Mouse (Mus musculus) limb, embryonic 14.5 days (tissue): ENCODE results near the gene Capn15. TPM values are rescaled to one million over a fixed set of nuclear protein-coding genes. Genes with fewer than 3 reads are reported as not detected.
A peak's percentile ranks its signal among the peaks of the same experiment; 100 is the strongest.

Experiments used
- ATAC-seq: fragments of 200-750 bp; cut with Nextera tagmentation; 2 replicates; pipeline ENCODE4 v1.8.0; 2017; ENCODE audit warnings: low read depth, moderate number of reproducible peaks, moderate TSS enrichment; ENCODE audit not compliant: low FRiP score
- DNase-seq: peaks from one replicate; pipeline ENCODE4 v3.0.0-alpha.2; 2015; ENCODE audit warnings: low spot score
- H3K27ac ChIP-seq: fragments of 300-500 bp; sonication (generic); replicated peaks from 2 replicates; pipeline ENCODE4 v1.5.1; 2014; ENCODE audit warnings: low read depth, mild to moderate bottlenecking, low read length, moderate library complexity, mixed read lengths
- H3K27me3 ChIP-seq: fragments of 300-500 bp; sonication (generic); 2 replicates; pipeline ENCODE4 v1.6.1; 2014; ENCODE audit warnings: low read length, mixed read lengths; ENCODE audit not compliant: control insufficient read depth, insufficient read depth
- H3K36me3 ChIP-seq: fragments of 300-500 bp; sonication (generic); 2 replicates; pipeline ENCODE4 v1.6.1; 2014; ENCODE audit warnings: mild to moderate bottlenecking, low read length, moderate library complexity, mixed read lengths; ENCODE audit not compliant: control insufficient read depth, insufficient read depth
- H3K4me1 ChIP-seq: fragments of 300-500 bp; sonication (generic); 2 replicates; pipeline ENCODE4 v1.6.1; 2014; ENCODE audit warnings: antibody characterized with exemption, low read length, mixed read lengths; ENCODE audit not compliant: control insufficient read depth, insufficient read depth
- H3K4me2 ChIP-seq: fragments of 300-500 bp; sonication (generic); replicated peaks from 2 replicates; pipeline ENCODE4 v1.6.1; 2014; ENCODE audit warnings: low read depth, mild to moderate bottlenecking, low read length, moderate library complexity; ENCODE audit not compliant: severe bottlenecking
- H3K4me3 ChIP-seq: fragments of 300-500 bp; sonication (generic); replicated peaks from 2 replicates; pipeline ENCODE4 v1.5.1; 2014; ENCODE audit warnings: low read length
- H3K9ac ChIP-seq: fragments of 300-500 bp; sonication (generic); 2 replicates; pipeline ENCODE4 v1.6.1; 2014; ENCODE audit warnings: mild to moderate bottlenecking, low read depth, low read length, moderate library complexity; ENCODE audit not compliant: severe bottlenecking
- H3K9me3 ChIP-seq: fragments of 300-500 bp; sonication (generic); 2 replicates; pipeline ENCODE4 v1.6.1; 2016; ENCODE audit warnings: low read length; ENCODE audit not compliant: control insufficient read depth
- POLR2A ChIP-seq: fragments of 200-500 bp; IDR thresholded peaks from 2 replicates; pipeline ENCODE4 v1.8.0; 2012; ENCODE audit warnings: inconsistent platforms, mild to moderate bottlenecking, moderate library complexity, borderline replicate concordance; ENCODE audit not compliant: insufficient read depth, insufficient read length; ENCODE audit errors: extremely low read depth
- WGBS: fragments of 180-500 bp; shearing (Covaris S2); extraction: QIAGEN DNeasy Blood & Tissue Kit; methylation state at CpG from one replicate; pipeline ENCODE4 v1.1.7; 2014; 5-methylcytosine and 5-hydroxymethylcytosine counted together
- polyA plus RNA-seq, 2 experiments: library from polyadenylated mRNA; depleted of rRNA in 1 of 2; stranded (reverse) in 1 of 2; unstranded in 1 of 2; fragments of >200 nt; fragmentation: Nextera tagmentation in 1 of 2; extraction: Ambion mirVana in 1 of 2; gene quantifications; 2 replicates each; pipeline versions ENCODE4 v1.2.1 to v1.2.3; 2012 to 2014

Capn15 gene
- polyA plus RNA-seq, 2 experiments, result 31.0 to 50.1 TPM

DNA sequence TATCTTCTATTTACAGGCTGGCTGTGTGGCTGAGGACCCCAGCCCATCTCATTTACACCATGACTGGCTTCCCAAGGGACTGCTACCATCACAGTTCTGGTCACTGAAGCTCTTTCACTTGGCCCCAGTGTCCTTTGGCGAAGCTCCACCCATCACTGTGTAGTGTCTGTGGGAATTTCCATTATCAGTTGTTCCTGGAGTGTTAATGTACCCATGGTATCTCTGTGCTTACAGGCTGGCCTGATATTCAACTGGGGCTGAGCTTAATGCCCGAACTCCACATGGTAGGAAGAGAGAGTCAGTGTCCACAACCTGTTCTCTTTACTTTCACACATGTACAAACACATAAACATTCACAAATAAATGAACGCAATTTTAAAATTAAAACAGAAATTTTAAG is 7.9 kb upstream of the Capn15 start:
- WGBS, result 93% methylated on average over 3 of the region's 3 CpGs
- no peak for TF ChIP-seq POLR2A
- no peak overlapping the region for H3K27ac ChIP-seq
- no peaks in the 10 kb centered on the region for H3K4me1 ChIP-seq
- H3K27me3 ChIP-seq, result no peaks in the 10 kb centered on the region
- no peak overlapping the region for H3K9ac ChIP-seq
- no peaks in the 10 kb centered on the region for H3K9me3 ChIP-seq
- ATAC-seq (no peak), DNase-seq (no peak)
- H3K4me3 ChIP-seq, result no peak overlapping the region
- peaks cover 75% of the 10 kb centered on the region for H3K36me3 ChIP-seq
- no peak overlapping the region for H3K4me2 ChIP-seq

DNA sequence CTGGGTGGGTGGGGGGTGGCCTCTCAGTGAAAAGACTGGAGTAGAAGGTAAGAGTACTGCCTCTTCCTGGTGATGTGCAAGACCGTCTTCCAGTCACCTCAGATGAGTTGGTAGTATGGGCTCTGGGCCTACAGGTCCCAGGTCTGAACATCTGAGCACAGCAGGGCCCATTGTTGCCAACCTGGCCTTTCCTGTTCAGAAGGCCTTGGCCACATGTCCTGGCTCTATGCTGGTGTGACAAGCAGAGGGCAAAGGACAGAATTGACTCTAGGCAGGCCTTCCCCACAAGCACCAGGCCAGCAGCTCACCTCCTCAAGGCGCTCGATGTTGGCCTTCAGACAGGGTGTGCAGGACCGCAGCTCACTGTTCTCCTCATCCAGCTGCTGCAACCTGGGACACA is 6.7 kb upstream of the Capn15 start:
- no peaks in the 10 kb centered on the region for H3K27me3 ChIP-seq
- H3K9ac ChIP-seq, result no peak overlapping the region
- H3K9me3 ChIP-seq, result no peaks in the 10 kb centered on the region
- ATAC-seq (no peak), DNase-seq (no peak)
- no peak overlapping the region for H3K4me3 ChIP-seq
- H3K36me3 ChIP-seq, result peaks cover 70% of the 10 kb centered on the region
- H3K4me1 ChIP-seq, result no peaks in the 10 kb centered on the region
- H3K27ac ChIP-seq, result no peak overlapping the region
- no peak overlapping the region for H3K4me2 ChIP-seq
- TF ChIP-seq POLR2A, result no peak
- 100% methylated on average over 4 of the region's 4 CpGs for WGBS

DNA sequence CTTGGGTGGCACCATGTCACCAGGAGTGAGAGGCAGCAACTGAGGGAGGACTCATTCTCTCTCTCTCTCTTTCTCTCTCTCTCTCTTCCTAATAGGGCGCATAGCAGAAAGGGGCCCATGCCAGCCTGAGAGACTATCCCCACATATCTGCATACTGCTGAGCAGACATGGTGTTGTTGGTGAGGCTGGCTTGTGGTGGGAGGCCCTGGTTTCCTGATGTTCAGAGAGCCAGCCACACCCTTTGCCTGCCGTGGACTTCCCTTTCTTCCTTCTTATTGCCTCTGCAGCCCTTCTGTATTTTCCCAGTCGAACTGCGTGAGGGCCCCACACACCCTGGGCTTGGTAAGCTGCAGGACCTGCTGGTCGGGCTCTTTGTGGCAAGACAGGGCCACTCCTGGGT is 4.7 kb upstream of the Capn15 start:
- H3K4me3 ChIP-seq, result no peak overlapping the region
- H3K27ac ChIP-seq, result no peak overlapping the region
- H3K4me1 ChIP-seq, result no peaks in the 10 kb centered on the region
- H3K27me3 ChIP-seq, result no peaks in the 10 kb centered on the region
- H3K4me2 ChIP-seq, result no peak overlapping the region
- H3K9me3 ChIP-seq, result no peaks in the 10 kb centered on the region
- ATAC-seq (no peak), DNase-seq (no peak)
- WGBS, result 86% methylated on average over 5 of the region's 5 CpGs
- TF ChIP-seq POLR2A, result no peak
- H3K9ac ChIP-seq, result no peak overlapping the region
- H3K36me3 ChIP-seq, result peaks cover 59% of the 10 kb centered on the region

DNA sequence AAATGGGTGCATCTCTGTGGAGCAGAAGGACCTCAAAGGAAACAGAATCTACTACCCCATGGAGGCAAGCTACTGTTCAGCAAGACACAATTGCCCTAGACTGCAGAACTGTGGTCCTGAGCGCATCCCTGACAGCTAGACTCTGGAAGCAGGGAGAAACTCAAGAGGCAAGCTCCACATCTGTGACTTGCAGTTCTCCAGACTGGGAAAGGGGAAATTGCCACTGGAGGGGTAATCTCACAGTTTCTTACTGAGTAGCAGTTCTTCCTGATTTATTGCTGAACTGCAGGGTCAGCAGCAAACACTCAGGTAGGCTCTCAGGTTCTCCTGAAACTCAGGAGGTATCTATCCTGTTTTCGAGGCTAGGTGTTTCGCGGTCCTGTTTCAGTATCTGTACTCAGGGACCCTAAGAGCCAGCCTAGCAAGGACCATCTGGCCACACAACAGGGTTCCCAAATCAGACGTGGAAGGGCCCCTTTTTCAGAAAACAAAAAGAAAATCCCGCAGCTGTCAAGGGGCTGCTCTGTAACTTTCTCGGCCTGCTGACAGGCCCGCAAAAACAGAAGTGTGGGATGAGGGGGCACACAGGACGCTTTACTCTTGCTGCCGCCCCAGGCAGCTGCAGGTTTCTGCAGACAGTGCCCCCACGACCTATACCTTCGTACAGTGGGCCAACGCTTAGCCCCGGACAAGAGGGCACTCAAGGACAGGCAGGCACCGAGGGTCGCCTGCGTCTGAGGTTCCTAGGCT is 865 bp downstream of the Capn15 start:
- Histone ChIP-seq H3K9me3 (no peaks in the 10 kb centered on the region), H3K27me3 (no peaks in the 10 kb centered on the region), H3K36me3 (peaks cover 10% of the 10 kb centered on the region; the same call in 1 of the 2 replicates), H3K4me3 (peak overlapping the region; percentile 90), H3K9ac (peak overlapping the region; percentile 89), H3K4me1 (peaks cover 17% of the 10 kb centered on the region), H3K4me2 (peak overlapping the region; percentile 70), H3K27ac (peak overlapping the region; percentile 83)
- TF ChIP-seq POLR2A, result no peak
- ATAC-seq (no peak), DNase-seq (no peak)
- WGBS, result 11% methylated on average over 17 of the region's 17 CpGs

DNA sequence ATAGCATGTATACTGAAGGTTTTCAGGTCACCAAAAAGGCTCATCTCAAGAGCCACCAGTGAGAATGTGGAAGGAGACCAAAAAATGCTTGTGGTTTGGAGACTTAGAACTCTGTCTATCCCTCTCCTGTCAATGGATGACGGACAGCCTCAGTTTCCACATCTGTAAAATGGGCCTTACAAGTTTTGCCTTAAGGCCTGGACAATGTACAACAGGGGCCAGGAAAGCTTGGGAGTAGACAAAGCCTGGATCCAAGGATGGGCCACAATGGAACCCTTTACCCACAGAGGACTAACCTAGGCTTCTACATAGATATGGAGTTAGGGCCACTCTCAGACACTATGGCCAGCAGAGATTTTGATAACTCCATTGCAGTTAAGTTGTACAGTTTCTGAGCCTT is 1.5 kb downstream of the Capn15 start:
- 100% methylated on average over 1 of the region's 1 CpGs for WGBS
- DNase-seq (no peak), ATAC-seq (no peak)
- TF ChIP-seq POLR2A, result no peak
- Histone ChIP-seq H3K36me3 (peaks cover 5% of the 10 kb centered on the region; the same call in 1 of the 2 replicates), H3K27ac (no peak overlapping the region), H3K4me1 (peaks cover 17% of the 10 kb centered on the region), H3K27me3 (no peaks in the 10 kb centered on the region), H3K9ac (peak overlapping the region; percentile 89), H3K4me2 (peak overlapping the region; percentile 70), H3K9me3 (no peaks in the 10 kb centered on the region), H3K4me3 (peak overlapping the region; percentile 90)

DNA sequence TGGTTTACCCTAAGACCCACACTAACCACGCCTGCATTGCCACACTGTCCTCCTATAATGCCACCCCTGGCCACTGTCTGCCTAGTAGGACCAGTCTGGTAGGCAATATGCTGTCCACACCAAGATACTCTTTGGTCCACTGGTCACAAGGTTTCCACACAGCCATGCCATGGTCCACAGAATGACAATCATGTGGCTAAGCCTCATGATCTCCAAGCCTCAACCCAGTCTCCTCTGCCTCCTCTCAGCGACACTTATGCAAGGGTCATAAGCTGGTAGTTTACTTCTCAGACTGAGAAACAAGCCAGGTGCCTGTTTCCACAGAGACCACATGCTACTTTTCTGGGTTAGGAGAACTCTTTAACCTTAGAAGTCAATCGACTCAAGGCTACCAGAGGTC is 2.7 kb downstream of the Capn15 start:
- Histone ChIP-seq H3K27me3 (no peaks in the 10 kb centered on the region), H3K4me2 (no peak overlapping the region), H3K9ac (no peak overlapping the region), H3K4me3 (no peak overlapping the region), H3K36me3 (no peaks in the 10 kb centered on the region), H3K9me3 (no peaks in the 10 kb centered on the region), H3K27ac (no peak overlapping the region), H3K4me1 (peaks cover 17% of the 10 kb centered on the region)
- 89% methylated on average over 3 of the region's 3 CpGs for WGBS
- DNase-seq (no peak), ATAC-seq (no peak)
- no peak for TF ChIP-seq POLR2A
